Mouse (Mus musculus): ENCODE measurements around the gene Gm17509.
A peak's percentile ranks its signal among the peaks of the same experiment; 100 is the strongest.

The Gm17509 gene

DNA sequence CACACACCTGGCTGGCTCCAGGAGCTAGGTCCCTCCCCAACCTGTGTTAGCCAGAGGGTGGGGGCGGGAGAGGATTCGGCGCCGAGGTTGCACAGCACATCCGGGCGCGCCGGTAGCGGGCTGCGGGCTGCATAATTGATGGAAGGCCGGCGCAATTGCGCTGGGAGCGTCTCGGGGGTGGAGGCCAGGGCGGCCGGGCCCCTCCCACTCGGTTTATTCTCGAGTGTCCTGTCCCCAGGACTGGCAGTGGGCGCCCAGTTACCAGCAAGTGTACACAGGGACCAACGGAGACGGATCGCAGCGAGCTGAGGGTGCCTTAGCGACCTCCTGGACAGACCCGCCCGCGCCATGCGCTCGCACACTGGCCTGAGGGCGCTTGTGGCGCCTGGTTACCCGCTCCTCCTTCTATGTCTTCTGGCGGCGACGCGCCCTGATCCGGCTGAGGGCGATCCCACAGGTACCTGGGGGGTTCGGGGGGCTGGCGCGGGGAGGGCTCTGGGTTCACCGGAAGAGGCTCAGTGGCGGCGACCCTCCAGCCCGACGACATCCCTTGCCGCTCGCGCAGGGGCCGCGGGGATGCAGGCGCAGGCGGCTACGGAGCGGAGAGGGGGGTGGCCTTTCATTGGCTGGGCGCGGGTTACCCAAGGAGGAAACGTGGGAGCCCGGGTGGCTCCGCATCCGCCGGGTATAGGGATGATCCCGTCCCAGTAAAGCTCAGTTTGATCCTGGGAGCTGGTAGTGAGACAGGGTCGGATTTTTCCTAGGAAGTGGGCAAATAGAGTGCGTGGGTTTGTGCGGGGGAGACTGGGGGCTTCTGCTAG lies at the start of gene Gm17509:
Gene Gm17509 (minus strand): TSS at position 575 of the 821 bp plus-strand sequence.
- no peak for DNase-seq (ENCODE audit: extremely low read depth, low read depth, low spot score)

DNA sequence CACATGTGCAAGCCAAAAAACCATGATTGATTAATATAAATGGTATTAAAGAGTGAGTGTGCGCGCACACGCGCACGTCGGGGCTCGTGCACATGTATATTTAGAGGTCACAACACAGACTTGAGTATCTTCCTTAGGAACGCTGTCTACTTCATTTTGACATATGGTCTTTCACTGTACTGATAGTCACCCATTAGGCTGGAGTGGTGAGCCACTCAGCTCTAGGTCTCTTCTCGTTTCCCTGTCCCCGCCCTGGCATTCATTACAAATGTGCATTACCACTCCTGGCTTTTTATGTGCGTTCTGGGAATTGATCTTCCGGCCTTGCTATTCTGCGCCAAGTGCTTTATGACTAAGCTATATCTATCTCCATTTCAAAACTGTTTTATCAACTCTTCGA lies 47.1 kb upstream of the Gm17509 start:
- DNase-seq (ENCODE audit: extremely low read depth, low read depth, low spot score) = no peak

DNA sequence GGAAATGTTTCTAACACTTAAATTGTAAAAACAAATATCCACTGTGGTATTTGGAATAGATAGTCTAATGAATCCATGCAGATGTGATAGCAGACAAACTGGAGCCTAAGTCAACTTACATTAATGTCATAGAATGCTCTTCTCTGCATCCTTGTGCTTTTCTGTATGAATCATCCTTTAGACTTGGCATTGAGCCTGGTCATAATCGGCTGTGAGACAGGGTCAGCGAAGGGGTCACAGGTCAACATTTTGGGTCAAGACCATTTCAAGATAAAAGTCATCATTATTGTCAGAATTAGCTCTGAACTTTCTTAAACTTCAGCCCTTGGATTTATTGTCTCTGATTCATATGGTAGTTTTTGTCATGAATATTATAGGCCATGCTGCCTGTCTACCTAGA lies 45.3 kb upstream of the Gm17509 start:
- DNase-seq (ENCODE audit: extremely low read depth, low read depth, low spot score) = no peak

DNA sequence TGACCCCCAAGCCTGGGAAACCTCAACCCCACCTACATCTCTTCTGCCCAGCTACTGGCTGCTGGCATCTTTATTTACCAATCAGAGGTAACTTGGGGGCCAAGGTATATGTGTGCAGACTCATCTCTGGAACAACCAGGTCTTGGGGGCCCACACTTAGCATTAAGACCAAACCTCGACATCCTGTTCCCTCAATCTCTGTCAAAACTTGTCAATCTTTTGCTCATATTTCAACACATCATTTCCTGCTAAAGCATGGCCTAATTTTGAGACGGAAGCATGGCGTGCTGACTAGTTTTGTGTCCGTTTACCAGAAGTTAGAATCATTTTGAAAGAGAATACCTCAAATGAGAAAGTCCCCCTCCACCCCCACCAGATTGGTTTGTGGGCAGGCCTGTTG lies 39.8 kb upstream of the Gm17509 start:
- DNase-seq (ENCODE audit: extremely low read depth, low read depth, low spot score) = no peak

DNA sequence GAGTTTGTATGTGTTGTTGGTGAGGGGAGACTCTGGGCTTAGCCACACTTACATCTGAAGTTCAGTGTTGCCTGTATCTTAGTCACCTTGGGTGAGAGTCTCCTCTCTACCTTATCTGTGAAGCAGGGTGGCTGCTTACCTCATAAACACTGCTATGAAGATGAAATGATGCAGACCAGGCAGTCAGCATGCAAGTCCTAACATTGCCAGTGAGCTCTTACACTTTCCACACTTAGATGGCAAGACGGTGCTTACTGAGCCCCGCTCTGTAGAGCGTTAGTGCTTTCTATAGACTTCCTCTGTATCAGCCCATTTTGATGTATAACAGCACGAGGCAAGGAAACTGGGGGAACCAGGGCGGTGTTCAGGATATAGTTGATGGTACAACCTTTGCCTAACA lies 21.7 kb upstream of the Gm17509 start:
- DNase-seq (ENCODE audit: extremely low read depth, low read depth, low spot score) = no peak

DNA sequence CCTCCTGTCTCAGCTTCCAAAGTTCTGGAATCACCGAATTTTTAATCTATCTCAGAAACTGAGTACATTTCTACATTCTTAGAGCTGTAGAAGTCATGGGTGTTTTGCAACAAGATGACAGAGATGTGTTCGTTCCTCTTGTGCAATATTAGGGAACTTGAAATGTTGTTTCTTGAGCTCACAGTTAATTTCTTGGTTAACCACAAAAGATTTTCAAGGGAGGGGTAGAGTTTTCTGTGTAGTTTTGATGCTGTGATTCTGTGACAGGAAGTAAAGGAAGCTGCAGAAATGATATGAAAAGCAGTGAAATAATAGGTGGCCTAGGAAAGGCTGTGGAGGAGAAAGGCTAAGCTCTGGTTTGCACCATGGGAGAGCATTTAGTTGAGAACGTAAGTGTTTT lies 21.2 kb upstream of the Gm17509 start:
- no peak for DNase-seq (ENCODE audit: extremely low read depth, low read depth, low spot score)

DNA sequence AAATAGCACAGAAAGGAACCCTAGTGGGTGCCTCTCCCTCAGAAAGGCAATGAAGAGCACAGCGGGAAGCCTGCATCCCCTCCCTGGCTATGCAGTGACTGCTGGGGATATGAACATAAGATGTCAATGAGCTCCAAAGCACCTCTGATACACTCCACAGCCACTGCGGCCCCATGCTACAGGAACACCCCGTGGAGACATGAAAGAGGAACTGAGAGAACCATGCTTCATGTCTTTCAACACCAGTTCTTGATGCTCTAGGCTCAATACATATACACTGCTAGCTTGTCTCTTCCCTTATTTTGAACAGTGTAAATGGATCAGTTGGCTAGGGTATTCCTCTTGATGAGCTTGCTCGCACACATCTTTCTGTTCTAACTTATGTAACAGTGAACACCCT lies 16.2 kb upstream of the Gm17509 start:
- no peak for DNase-seq (ENCODE audit: extremely low read depth, low read depth, low spot score)

DNA sequence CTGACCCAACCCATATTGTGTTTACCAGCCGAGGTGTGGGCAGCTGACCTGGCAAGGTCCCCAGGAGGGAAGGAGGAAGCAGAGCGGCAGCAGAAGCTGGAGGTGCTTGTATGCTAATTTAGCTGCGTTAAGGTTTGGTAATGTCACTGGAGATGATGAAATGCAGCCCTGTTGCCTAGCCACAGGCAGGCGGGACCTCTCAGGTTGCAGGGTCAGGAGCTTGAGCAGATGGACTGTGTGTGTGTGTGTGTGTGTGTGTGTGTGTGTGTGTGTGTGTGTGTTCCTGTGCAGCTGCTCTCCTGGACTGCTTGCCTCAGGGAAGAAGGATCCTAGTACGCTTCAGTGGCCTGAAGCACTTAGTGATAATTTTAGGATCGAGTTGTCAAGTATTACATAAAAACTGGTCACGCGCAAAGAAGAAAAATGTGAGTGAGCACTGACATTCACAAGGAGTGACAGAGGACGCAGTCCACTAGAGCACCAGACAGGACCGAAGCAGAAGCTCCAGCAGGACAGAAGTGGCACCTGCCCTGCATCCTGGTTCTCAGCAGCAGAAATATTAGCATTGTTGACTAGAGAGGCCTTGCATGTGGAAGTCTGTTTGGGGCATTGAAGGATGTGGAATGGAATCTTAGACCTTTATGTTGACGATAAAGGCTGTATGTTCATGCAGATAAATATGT lies 14.8 kb upstream of the Gm17509 start:
- peak; percentile 75 for DNase-seq (ENCODE audit: extremely low read depth, low read depth, low spot score)

DNA sequence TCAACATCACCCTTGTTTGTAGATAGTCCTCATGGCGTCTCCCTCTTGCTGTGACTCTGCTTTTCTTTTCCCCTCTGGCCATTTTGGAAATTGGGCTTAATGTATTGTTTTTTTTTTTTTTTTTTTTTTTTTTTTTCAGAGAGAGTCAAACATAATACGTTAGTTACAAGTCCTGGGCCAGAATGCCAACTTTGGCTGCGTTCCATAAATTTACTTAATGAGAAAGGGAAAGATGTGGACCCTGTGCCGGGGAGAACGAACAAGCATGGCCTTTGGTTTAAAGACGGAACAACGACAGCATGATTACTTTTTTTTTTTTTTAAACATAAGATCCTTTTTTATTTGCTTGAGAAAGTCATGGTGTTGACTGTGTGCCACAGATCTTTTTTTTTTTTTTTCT lies 13.6 kb upstream of the Gm17509 start:
- DNase-seq (ENCODE audit: extremely low read depth, low read depth, low spot score) = no peak

DNA sequence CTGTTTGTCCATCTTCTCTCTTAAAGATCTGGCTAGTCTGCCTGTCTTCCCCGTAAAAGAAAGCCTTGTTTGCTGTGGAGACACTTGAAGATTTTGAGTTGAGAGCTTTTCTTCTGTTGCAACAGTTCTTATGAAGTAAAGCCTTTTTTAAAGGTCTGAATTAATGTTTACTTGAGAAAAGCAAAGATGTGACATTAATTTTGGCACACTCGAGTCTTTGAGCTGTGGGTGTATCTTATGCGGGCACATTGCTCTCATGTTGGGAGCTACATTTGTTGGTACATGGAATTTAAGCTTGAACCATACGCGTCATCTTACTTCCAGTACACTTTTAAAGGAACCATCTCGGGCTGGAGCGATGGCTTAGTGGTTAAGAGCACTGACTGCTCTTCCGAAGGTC lies 12.9 kb upstream of the Gm17509 start:
- no peak for DNase-seq (ENCODE audit: extremely low read depth, low read depth, low spot score)

DNA sequence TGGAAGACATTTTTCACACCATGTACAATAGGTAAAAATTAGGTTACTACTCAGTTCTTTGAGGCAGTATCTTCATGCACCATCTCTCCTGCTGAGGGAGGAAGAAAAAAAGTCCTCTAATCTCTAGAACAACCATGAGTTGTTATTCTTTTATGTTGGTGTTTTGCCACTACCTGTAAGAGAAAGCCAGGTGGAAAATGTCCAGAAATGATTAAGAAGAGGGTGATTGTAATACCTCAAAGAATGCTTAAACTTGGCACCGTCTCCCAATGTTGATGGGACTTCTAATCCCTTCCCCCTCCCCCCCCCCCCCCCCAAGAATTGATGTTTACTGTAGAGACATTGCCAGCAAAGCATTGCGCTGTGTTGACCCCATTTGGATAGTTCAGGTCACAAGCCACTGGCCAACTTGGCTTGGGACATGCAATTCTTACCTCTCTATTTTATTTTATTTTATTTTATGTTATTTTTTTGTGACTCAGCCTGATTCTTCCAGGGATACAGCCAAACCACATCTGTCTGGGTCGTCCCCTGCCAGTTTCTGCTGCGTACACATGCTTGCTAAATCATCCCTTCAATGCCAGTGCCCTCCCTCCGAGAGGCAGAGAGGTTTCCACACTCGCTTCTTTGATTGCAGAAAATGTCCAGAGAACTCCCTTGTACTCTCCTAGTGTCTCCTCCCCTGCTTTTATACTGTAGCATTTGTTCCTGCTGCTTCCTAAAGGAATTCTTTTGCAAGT lies 9.7 kb upstream of the Gm17509 start:
- peak; percentile 93 for DNase-seq (ENCODE audit: extremely low read depth, low read depth, low spot score)

DNA sequence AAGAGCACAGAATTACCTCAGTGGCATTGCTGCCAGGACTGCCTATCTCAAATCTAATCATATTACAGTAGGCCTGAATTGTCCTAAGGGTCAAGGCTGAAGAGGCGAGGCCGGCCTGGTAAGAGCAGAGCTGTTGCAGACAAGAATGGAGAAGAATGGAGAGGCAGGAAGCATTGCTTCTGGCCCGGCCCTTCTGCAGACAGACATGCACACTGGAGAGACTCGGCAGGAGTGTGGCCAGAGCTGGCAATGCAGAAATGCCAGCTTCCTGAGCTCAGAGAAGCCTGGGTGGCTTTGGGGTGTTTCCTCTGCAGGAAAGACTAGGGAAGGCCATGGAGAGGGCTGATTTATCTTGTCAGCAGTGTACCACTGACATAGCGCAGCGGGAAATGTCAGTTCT lies 4.7 kb upstream of the Gm17509 start:
- DNase-seq (ENCODE audit: extremely low read depth, low read depth, low spot score) = no peak

DNA sequence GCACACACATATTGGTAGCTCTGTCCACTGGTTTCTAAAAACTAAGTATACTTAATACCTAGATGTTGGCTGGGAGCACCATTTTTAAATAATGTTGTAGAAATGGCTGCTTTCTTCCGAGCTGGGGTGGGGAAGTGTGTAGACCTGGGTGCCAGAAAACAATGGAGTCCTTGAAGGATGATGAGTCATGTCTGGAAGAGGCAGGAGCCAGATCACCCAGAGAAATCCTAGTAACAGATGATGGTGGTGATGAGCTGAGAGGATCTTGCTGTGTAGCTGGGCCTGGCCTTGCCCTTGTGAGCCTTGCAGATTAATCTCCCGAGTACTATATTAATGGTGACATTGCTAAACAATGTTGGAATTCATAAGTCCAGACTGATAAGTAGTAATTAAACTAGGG lies 4.0 kb upstream of the Gm17509 start:
- no peak for DNase-seq (ENCODE audit: extremely low read depth, low read depth, low spot score)

DNA sequence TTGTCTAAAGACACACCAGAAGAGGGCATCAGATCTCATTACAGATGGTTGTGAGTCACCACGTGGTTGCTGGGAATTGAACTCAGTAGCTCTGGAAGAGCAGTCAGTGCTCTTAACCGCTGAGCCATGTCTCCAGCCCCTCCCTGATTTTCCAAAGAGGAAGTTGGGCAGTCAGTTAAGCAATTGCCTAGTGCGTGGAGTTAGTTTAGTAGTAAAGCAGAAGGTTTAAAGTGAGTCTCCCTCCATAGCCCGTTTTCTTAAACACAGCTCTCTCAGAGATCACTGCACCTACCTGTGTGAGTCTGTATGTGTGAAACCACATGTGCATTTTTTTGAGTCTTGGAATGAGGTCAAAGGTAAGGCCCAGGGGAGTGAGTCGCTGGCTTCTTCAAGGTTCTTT lies 2.2 kb upstream of the Gm17509 start:
- DNase-seq (ENCODE audit: extremely low read depth, low read depth, low spot score) = no peak

DNA sequence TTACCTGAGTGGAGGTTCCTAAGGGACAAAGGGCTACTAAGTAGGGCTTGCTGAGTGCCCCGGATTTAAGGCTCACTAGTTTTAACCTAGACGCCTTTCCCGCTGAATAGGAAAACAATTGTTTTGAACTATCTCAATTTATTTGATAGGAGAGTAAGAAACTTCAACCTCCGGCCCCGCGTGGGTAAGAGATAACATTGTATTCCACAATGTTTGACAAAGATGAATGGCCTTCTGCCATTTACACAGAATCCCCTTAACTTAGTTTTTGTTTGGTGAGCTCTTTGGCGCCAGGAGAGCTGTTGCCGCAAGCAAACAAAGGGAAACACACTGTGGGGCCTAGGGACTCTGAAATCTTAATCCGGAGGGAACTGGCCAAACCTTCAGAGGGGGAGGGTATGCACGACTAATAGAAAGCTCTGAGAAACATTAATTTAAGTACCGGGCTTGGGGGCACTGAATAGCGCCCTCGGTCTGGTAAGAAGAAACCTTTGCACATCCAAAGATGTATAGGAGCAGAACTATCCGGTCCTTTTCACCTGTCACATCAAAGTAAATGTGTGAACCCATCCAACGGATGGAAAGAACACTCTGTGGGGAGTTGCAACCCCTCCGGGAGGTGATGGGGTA lies 889 bp downstream of the Gm17509 start:
- no peak for DNase-seq (ENCODE audit: extremely low read depth, low read depth, low spot score)

DNA sequence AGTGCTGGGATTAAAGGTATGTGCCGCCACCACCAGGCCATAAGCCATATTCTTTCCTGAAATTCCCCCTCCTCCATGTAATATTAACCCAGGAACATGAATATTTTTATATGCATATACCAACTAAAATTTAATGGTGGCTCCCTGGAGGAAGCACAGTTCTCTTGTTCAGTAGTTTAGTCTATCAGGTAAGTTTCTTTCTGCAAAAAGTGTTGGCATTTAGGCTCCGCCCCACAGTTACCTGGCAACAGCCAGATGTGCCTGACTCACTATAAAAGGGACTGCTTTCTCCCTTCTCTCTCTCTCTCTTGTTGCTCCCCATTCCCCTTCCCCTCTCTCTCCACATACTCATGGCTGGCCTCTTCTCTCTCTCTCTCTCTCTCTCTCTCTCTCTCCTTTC lies 2.8 kb downstream of the Gm17509 start:
- DNase-seq (ENCODE audit: extremely low read depth, low read depth, low spot score) = no peak

DNA sequence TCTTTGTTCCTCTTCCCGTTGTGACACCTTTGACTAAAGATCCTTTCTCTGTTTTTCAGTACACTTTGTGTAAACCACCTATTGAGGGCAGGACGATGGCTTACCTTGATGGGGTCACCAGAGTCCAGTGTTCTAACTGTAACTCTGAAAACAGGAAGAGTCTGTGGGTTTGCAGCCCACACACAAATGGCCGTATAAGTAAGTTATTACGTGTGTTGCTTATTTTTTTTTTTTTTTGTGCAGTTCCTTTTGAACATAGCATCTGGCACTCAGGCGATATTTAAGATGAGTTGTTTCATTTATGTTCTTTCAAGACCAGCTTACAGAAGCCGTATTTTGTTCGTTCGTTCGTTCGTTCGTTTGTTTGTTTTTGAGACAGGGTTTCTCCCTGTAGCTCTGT lies 3.3 kb downstream of the Gm17509 start:
- no peak for DNase-seq (ENCODE audit: extremely low read depth, low read depth, low spot score)

DNA sequence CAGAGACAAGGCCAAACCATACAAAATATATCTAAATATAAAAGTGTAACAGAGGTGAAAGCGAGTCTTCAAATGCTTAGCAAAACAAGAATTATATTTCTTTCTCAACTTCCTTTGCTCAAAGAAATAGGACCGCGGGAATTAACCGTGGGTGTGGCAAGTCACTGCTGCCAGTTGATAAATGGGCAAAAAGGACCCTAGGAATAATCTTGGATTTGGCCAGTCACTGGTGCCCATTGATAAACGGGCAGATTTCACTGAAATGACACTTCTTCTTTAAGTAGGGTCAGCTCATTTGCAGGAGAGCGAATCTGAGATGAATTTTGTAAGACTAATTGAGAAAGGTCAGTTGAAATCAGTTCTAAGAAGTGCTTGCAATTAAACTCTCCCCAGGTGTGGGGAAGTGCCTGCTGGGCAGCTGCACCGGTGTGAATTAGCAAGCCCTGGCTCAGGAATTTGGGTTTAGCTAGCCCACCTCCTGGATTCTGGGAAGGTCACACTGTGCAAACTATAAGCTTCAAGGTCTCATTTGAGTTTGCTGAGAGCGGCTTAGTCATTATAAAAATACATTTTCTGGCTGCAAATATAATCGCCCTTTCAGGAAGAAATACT lies 4.0 kb downstream of the Gm17509 start:
- peak; percentile 95 for DNase-seq (ENCODE audit: extremely low read depth, low read depth, low spot score)

DNA sequence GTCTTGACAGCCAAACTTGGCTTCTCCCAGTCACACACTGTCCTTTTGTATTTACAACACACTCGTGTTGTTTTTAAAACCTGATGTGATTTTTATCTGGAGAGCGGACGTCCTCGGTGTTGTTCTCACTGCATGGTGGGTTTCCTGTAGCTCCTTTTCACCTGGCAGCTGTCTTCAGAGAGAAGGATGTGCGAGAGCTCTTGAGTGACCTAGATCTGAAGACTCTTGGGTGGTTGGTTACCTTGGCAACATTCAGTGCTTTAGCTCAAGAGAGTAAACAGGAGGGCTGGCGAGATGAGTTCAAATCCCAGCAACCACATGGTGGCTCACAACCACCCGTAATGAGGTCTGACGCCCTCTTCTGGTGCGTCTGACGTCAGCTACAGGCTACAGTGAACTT lies 4.7 kb downstream of the Gm17509 start:
- DNase-seq (ENCODE audit: extremely low read depth, low read depth, low spot score) = no peak

DNA sequence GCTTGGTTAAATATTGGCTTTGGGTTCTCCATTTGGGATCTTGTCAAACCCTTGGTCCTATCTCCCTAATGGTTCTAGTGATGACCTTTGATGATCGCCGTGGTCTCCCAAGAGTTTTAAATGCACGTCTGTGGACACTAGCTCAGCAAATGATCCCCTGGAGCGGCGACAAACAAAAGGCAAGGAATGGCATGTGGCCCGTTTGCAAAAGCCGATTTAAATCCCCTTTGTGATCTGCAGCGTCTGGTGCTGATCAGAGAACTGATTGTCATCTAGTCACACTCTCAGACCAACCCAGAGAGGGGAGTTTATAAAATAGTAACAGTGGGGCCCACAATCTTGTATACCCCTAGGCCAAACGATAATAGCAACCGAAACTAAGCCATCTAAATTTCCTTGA lies 5.4 kb downstream of the Gm17509 start:
- DNase-seq (ENCODE audit: extremely low read depth, low read depth, low spot score) = no peak

DNA sequence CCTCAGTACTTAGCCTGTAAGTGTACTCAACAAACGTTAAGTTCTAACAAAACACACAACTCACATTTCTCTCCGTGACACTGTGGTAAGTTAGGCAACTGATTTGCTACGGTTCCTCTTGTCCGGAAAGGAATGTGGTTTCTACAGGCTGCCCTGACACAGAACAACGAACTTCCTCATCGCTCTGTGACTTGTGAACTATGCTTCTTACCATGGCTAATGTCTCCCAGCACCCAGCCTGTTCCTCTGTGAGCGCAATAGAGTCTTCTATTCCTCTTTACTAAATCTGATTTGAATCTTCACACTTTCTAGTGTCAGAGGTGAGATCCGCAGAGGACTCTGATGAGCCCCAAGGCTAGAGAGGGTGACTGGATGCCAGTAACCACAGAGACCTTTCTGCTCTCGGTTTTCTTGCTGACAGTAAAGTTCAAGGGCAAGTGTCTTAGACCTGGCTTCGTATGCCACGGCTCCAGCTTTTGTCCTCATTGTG lies 9.4 kb downstream of the Gm17509 start:
- no peak for DNase-seq (ENCODE audit: extremely low read depth, low read depth, low spot score)
